Mouse (Mus musculus) lung, postnatal 0 days (tissue): ENCODE data around the gene Ccdc88c.

ENCODE experiments used
- CTCF ChIP-seq: IDR thresholded peaks from 2 replicates; pipeline ENCODE4 v1.5.1; 2016; ENCODE audit warnings: antibody characterized with exemption, mild to moderate bottlenecking
- EP300 ChIP-seq: IDR thresholded peaks from 2 replicates; pipeline ENCODE4 v1.6.1; 2016; ENCODE audit warnings: antibody characterized with exemption, mild to moderate bottlenecking, control low read depth

GRCm38 (mm10) chr12:100980551-100981008 is 48.3 kb downstream of the Ccdc88c start:
- no peak for TF ChIP-seq EP300
- TF ChIP-seq CTCF: no peak
